Mouse (Mus musculus) right cerebral cortex, postnatal 4 days (tissue): ENCODE results near the gene Klhl11.

Experiments
- DNase-seq: peaks from one replicate; pipeline ENCODE4 v3.0.0-alpha.2; 2022

Gene Klhl11

DNA sequence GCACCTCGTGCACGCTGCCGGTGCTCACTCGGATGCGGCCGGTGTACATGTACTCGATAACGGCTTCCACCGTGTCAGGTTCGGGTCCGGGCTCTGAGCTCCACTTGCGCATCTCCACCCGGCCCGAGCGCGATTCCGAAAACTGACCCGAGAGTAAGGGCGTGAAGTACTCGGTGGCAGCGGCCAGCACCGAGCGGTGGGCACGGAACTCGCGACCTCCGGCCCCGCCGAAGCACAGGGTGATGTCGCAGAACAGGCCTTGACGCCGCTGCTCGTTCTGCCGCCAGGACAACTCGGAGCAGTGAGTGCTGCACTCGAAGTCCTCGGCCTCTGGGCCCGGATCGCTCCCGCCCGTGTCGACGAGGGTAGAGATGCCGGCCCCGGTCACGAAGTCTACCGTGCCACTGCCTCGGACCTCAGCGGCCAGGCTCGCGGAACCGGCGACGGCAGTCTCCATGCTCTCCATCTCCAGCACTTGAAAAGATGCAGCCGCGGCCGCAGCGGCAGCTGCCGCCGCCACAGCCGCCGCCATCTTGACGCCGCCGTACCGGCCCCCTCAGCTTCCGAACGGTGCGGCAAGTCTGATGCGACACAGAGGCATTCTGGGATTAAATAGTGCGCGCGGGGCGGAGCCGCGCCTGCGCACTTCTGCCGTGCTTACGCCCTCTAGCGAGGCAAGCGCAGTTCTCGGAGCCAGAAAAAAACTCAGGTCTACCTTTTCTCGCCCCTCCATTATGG is at the start of gene Klhl11:
Gene Klhl11, minus strand, starts transcription at position 545 of the 738 bp plus-strand sequence.
- peak; percentile 89 for DNase-seq

DNA sequence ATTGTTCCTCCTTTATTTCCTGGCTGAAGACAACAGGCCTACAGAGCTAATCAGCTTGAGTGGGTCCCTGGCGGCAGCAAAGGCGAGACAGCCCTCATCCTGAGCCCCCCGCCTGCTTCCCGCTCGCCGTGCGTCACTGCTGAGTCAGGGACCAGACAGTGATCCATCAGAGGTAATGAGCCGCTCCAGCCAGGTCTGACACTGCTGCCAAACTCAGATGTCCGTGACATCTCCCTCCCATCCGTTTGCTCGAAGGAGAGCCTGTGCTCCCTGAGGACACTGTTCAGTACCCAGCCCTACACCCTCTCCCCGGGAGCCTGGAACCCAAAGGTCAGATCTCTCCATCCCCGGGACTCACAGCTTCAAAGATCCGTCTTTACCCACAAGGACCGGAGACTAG is 48.3 kb upstream of the Klhl11 start:
- no peak for DNase-seq

DNA sequence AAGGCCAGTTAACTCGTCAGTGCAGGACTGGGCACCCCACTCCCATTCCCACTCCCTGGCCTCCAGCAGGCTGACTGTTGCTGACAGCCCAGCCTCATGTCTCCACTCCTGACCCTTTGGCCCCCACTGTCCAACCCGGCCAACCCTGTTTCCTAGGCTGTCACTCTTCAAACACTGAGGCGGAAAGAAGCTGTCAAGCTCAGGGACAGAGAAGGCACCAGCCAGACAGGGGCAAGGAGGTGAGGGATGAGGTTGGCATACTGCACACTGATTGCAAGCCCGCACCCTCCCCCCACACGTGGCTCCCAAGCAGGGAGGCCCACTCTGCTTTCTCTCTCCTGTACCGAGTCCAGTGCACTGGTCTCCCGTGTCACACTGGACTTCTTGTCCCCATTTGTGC is 46.6 kb upstream of the Klhl11 start:
- DNase-seq, result no peak

DNA sequence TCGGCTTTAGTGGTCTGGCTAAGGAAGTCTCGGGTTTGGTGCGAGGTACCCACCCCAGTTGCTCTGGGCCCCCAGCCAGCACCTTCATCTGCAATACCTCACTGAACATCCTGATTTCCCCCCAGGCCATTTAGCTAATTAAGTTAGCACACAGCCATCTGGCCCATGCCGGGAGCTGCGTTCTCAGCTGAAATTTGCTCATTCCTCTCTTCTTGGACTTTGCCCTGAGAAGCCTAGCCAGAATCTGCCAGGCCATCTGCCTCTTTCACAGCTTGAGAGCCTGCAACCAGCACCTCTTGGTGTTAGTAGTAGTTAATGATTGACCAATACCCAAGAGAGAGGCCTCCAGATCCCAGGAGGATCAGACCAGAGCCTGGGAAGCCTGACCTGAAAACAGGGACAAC is 45.6 kb upstream of the Klhl11 start:
- no peak for DNase-seq

DNA sequence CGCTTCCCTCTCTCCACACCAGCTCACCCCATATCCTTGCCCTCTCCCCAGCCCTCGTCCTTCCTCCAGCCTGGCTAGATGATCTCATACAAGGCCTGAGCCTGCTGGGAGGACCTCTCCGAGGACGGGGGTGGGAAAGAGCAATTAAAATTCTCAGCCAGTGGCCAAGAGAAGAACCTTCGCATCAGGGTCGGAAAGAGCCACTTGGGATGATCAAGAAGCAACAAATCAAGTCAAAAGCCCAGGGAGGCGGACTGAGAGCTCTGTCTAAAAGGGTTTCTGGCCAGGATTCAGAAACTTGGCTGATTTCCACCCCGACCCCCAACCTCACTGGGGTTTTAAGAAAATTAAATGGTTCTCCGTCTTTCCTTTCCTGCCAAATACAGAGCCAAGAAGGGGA is 43.8 kb upstream of the Klhl11 start:
- DNase-seq, result no peak

DNA sequence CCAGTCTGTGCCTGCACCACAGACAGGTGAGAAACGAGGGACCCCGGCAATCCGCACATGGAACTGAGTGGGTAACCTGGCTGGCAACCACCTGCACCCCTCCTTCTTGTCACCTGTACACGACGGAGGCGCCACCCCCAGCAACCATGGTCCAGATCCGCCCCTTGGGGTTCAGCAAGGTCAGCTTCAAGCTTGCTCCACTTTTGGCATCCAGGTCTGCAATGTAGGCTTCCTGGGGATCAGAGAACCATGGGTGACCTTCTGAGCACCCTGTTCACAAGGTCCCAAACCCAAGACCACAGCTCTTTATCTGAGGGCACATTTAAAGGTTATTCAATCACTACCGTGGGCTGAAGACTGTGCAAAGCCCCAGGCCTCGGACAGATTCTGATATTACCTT is 43.2 kb upstream of the Klhl11 start:
- DNase-seq, result no peak

DNA sequence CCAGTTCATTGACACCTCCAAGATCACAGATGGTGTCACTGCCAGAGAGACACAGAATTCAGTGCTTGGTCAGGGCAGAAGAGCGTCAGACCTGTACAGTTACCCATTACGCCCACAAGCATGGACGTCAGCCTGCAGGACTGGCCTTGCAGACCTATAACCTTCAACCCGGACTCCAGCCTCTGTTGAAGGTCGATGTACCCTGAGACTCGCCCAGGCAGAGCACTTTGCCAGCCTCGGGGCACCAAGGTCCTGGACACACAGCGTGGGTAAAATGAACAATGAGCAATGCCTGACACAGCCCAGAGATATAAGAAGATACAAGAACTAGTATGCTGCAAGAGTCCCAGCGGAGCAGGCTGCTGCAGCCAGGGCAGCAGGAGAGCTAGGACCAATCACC is 42.5 kb upstream of the Klhl11 start:
- no peak for DNase-seq

DNA sequence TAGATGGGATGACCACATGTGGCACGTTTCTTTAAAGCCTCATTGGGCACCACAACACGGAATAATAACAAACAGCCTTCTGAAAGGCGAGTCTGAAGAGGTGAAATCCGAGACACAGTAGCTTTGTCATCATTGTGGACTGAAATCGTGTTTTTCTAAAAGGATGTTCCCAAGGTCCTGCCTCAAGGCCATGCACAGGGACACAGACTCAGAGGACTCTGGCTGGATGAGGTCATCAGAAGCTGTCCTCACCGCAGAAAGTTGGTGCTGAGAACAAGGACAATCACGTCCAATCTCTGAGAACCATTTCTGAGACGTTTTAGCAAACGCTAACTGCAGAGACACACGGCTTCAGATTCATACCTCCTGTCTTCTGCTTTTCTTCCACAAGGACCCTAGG is 41.2 kb upstream of the Klhl11 start:
- no peak for DNase-seq

DNA sequence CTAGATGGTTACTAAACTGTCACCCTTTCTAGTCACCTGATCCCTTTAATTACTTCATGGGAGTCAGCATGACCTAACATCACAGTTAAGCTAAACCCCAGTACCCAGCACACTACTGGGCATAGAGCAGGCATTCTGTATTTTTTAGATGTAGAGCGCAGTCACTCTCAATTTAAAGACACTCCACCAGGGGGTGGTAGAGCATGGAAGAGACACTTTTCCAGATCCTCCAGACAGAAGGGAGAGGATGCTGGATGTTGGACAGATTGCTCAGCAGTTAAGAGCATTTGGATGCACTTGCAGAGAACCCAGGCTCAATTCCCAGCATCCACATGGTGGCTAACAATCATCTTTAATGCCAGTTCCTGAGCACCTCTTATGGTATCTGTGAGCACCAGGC is 39.8 kb upstream of the Klhl11 start:
- peak; percentile 37 for DNase-seq

DNA sequence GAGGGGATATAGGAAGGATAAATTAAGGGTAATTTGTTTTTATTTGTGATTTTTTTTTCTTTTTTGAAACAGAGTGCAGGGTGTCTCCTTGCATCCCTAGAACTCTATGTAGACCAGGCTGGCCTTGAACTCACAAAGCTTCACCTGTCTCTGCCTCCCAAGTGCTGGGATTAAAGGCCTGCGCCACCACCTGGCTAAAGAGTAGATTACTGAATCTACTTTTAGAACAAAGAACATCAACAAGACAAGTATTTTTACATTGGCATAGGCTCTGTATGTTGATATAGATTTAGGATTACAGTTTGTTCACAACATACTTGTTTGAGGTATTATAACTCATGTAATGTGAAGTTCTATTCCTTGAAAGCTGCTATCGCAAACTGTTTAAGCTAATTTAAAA is 38.0 kb upstream of the Klhl11 start:
- DNase-seq, result no peak

DNA sequence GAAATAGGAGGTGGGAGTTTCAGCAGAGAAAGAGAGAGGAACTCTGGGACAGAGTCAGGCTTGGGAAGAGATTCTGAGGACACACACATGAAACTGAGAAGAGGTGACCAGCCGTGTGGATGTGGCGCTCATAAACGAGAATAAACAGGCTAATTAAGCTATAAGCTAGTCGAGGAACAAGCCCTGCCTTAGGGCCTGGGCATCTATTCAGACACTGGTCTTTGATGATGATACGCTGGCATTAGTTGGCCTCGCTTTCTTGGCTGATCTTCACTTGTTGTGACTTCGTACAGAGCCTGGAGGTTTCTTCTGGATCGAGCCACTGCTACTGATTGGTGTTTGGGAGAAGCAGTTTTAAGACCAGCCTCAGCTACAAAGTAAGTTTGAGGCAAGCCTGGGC is 33.5 kb upstream of the Klhl11 start:
- no peak for DNase-seq

DNA sequence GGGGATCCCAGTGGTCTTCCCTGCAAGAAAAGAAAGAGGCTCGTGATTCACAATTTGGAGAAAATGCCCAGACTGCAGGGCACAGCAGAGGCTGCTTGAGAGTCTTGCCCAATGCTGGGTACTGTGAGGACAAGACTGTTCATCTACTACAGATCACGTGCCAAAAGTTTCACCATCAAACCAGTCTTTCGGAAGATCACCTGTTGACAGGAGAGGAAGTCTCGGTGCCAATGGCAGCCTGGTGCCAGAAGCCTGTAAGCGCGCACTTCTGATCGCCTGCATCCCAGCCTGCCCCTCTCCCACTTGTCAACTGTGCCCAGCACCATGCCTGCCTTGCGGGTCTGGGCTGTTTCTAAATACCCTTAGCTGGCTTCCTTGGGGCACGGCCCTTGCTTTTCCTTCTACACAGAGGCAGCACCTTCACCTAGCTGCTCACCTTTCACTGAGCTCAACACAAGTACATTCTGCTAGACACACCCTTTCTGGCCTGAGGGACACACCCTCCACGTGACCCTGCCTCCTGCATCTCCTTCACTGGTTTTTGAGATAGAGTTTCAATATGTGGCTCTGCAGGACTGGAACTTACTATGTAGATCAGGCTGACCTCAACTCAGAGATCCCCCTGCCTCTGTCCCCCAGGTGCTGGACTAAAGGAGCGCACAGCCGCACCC is 32.6 kb upstream of the Klhl11 start:
- no peak for DNase-seq

DNA sequence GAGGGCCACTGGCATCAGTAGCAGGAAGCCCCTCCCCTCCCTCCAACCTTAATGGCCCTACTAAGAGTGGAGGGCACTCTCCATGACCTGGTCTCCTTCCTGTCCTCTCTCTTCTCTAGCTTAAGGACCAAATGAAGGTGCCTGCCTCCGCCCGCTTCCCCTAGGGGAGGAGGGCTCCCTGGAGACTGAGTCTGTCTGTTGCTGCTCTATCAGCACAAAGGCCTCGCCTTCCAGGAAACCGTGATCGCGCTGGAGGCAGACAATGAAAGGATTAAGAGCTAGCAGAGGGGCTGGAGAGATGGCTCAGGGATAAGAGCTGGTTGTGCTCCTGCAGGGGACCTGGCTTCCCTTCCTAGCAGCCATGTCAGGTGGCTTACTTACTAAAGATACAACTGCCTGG is 28.8 kb upstream of the Klhl11 start:
- no peak for DNase-seq

DNA sequence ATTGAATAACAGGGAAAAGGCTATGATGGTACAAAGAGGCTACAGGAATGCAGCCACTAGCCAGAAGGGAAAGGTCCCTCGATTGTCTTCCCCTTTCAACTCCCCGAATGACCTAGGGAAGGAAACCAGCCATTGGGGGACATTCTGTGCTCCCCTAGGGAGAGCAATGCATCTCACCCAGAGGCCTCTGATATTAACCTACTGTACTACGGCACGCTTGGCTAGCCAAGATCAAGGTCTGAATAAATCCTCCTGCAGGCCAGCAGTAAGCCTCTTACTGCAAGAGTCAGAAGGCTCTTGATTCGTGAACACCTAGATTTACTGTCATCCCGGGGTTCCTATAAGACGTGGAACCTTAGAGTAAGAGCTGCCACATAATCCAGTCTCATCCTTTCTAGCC is 28.1 kb upstream of the Klhl11 start:
- DNase-seq, result no peak

DNA sequence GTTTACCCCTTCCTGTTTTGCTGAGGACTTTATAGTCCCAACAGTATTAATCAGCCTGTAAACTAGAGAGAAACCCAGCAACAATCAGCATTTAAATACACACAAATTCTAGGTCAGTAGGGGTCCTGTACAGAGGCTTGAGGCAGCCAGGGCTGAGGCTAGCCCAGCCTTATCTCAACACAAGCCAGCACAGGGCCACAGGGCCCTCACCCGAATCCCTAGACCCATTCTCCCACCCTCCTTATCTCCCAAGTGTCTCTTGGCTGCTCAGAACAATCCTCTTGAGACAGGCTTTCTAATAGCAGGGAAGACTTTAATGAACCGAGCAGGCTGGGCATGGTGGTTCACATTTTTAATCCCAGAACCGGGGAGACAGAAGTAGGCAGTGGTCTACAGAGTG is 27.7 kb upstream of the Klhl11 start:
- no peak for DNase-seq

DNA sequence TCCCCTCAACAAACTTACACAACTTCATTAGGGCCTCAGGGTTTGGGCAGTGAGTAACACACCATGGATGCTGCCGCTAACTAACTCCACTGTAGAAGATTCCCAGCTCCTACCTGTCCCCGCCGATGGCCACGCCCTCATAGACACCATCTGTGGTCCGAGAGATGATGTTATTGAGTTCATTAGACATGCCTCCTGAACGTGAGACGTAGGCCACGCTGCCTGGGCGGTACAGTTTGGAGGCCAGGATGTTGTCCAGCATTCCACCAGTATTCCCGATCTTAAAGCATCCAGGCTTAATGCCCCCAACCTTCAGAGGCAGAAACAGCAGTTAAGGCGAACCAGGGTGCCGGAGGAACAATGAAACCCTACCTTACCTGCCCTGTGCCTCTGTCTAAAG is 21.2 kb upstream of the Klhl11 start:
- no peak for DNase-seq

DNA sequence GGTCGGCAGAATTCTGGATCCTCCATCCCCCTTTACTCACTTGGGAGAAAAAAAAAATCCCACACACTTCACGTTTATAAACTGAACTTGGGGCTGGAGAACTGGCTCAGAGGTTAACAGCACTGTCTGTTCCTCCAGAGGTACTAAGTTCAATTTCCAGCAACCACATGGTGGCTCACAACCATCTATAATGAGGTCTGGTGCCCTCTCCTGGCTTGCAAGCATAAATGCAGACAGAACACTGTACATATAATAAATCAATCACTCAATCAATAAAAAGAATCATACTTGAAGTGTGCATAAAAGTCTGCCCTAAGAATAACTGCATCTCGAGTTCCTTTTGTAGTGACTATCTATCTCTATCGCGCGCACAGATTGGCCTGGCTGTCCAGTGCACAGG is 18.4 kb upstream of the Klhl11 start:
- DNase-seq, result no peak

DNA sequence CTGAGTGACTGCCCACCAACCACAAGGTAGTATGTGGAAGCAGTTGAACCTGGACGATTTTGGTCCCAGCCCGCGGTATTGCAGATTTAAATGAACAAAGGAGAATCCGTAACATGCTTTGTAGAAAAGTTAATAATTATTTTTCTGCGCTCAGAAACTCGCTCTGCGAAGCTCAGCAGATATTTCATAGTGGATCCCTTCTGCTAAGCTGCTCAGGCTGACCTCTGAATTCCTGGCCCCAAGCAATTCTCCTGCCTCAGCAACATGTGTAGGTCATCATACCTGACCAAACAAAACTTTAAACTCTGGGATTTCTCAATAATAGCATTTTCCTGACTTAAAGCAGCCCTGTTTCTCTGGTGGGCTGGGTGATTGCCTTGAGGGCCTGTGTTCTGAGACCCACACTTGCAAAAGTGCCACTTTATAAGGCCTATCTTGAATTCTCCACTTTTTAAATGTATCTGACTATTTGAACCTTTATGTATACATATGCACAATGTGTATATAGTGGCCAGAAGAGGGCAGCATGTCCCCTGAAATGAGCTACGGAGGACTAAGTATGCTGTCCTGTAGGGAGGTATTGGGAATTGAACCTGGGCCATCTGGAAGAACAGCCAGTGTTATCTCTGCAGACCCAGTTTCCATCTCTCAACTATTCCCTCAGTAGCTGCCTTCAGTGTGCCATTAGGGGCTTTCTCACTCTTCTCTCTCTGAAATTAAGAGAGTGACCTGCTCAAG is 13.4 kb upstream of the Klhl11 start:
- DNase-seq, result no peak

DNA sequence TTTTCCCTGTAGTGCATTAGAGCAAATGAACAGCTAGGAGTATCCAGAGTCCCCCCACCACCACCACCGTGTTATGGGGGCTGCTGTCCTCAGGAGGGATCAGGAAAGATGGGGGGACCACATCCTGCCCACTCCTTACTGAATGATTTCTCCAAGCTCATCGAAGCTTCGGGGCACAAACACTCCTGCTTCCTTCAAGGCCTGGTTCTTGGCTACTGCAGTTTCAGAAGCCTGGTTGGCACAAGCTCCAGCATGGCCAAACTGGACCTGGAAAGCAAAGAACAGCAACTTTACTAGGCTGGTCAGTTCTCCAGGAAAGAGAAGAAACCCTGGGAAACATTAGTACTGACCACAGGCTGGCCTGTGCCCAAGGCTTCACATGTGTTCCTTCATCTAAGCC is 11.9 kb upstream of the Klhl11 start:
- no peak for DNase-seq

DNA sequence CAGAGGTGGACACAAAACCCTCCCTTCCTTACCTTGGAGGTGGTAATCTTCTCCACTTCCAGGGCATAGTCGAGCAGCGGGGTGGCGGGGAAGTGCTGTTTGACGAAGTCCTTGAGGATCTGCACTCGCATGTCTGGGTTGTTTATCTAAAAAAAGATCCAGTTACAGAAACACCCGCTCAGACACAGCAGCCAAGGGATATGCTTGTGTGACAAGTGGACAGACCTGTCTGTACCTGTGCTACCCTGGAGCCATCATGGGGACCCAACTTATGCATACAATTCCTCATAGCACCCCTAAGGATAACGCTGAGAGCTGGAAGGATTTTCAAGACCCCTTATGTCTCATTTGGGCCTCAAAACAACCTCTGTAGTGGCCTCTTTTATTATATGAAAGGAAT is 6.6 kb upstream of the Klhl11 start:
- no peak for DNase-seq

DNA sequence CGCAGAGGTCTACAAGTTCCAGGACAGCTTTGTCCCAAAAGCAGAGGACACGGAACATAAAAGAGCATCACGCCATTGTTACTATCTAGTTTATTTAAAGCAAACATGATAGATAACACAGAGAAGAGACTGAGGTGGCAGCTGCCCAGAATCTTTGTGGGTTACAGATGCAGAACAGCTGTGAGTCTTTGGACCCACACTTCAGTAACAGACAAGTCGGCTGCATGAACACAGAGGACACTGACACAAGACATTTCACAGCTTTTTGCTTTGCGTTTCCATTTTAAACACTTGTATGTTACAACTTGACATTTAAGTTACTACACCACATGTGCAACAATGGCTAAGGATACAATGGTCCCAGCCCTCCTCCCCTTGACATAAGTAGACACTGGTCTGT is 3.7 kb upstream of the Klhl11 start:
- no peak for DNase-seq

DNA sequence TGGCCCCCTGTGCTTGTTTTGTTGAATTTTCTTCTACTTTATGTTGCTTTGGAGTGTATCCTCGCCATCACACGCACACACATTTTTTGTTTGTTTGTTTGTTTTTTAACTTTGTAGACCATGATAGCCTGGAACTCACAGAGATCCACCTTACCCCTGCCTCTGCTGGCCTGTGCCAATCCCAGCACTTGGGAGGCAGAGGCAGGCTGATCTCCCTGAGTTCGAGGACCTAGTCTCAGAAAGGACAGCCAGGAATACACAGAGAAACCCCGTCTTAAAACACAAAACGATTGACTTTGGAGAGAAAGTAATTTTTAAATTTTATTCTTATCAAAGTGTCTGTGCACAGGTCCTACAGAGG is 374 bp upstream of the Klhl11 start:
- DNase-seq, result no peak

DNA sequence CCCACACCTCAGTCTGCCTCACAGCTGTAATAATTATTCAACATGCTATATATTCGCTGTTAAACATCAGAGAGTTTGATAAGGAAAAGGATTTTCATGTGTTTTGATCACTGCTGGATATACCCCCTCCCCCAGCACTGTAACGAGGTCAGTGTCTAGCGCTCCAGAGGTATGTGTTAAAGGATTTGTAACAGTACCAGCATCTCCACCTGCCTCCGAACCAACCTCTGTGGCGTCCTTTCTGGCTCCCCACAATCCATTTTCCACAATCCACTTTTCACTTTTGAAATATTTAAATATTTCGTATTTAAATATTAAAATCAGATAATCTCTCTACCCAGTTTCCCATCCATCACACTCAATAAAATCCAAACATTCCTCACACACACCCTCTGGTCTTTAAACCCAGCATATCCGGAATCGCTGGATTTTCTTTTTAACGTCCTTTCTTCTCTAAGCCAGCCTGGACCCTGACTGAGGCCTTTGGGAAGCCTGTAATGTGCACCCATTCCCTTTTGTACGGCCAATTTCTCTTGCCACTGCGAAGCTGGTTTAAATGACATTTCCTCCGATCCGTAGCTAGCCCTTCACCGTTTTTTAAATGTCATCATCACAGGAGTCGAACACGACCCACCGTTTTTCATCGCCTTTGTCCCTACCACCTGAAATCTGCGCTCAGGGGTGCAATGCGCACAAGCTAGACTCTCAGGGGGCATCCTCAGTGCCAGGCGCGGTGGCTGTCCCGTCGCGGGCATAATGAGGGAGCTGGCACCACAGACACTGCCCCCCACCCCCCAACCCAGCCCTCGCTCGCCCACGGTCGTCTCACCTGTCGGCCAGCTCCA is 967 bp downstream of the Klhl11 start:
- DNase-seq, result no peak
